Mouse (Mus musculus) monocyte, adult 5-6 weeks (primary cell): ENCODE data around the gene Lyzl6. TPM values are rescaled to one million over a fixed set of nuclear protein-coding genes. Genes with fewer than 3 reads are reported as not detected.
A peak's percentile ranks its signal among the peaks of the same experiment; 100 is the strongest.

Source experiments
- ATAC-seq: fragments of 153-309, 156-312 bp; replicated peaks from 2 replicates; pipeline ENCODE4 v1.8.0; 2017; ENCODE audit warnings: mild to moderate bottlenecking; ENCODE audit not compliant: low TSS enrichment, insufficient number of reproducible peaks, severe bottlenecking, poor library complexity, low FRiP score
- total RNA-seq: library from RNA; stranded (forward); fragments of 200-1000, 200-491, 200-594 nt; gene quantifications from 3 replicates; pipeline ENCODE4 v1.2.3, GENCODE M21; 2017

Lyzl6 gene
- total RNA-seq, 1 experiment from 2014 or later = not detected

- no peak for ATAC-seq
Measured at GRCm38 (mm10) chr11:103647921-103648620, 9.4 kb upstream of the Lyzl6 start.

GRCm38 (mm10) chr11:103646301-103646700, 7.6 kb upstream of the Lyzl6 start:
- ATAC-seq = no peak

GRCm38 (mm10) chr11:103645731-103646130, 7.0 kb upstream of the Lyzl6 start:
- ATAC-seq = no peak

GRCm38 (mm10) chr11:103643211-103643610, 4.5 kb upstream of the Lyzl6 start:
- no peak for ATAC-seq

GRCm38 (mm10) chr11:103639407-103639946, 787 bp upstream of the Lyzl6 start:
- ATAC-seq = peak; percentile 68; the same call in 1 of the 2 replicates

- no peak for ATAC-seq
Measured at GRCm38 (mm10) chr11:103636261-103636660, 2.4 kb downstream of the Lyzl6 start.

- ATAC-seq = no peak
Measured at GRCm38 (mm10) chr11:103635481-103635880, 3.2 kb downstream of the Lyzl6 start.

GRCm38 (mm10) chr11:103634806-103635205, 3.9 kb downstream of the Lyzl6 start:
- no peak for ATAC-seq

GRCm38 (mm10) chr11:103627453-103627852, 11.2 kb downstream of the Lyzl6 start:
- no peak for ATAC-seq

- ATAC-seq = no peak
Measured at GRCm38 (mm10) chr11:103621040-103621439, 17.6 kb downstream of the Lyzl6 start, which contains the start of gene Gm884. Gene Gm884 (minus strand): TSS chr11:103621140.

- ATAC-seq = no peak
Measured at GRCm38 (mm10) chr11:103610772-103611171, 27.9 kb downstream of the Lyzl6 start.

- no peak for ATAC-seq
Measured at GRCm38 (mm10) chr11:103606611-103607010, 32.1 kb downstream of the Lyzl6 start.

Other genes with a start within 250 kb of the Lyzl6 start
- gene Plekhm1, start 226.2 kb downstream of the Lyzl6 start, total RNA-seq = 8.9 to 19.9 TPM (median 12.6 TPM) in 3 replicates
- gene Lrrc37a, start 134.3 kb downstream of the Lyzl6 start, total RNA-seq = not detected in 3 replicates
- gene Gm884, start 17.8 kb downstream of the Lyzl6 start, total RNA-seq = 0.29 TPM in 1 of 3 replicates, not detected in the others
- not detected in 3 replicates for gene Rprml, start 10.7 kb upstream of the Lyzl6 start, total RNA-seq
- gene Gosr2, start 59.0 kb upstream of the Lyzl6 start, total RNA-seq = 52.9 to 61.4 TPM (median 56.2 TPM) in 3 replicates
- not detected in 3 replicates for gene Wnt9b, start 110.9 kb upstream of the Lyzl6 start, total RNA-seq
- gene Wnt3, start 135.3 kb upstream of the Lyzl6 start, total RNA-seq = not detected in 3 replicates